Mouse (Mus musculus) neural tube, embryonic 11.5 days (tissue): ENCODE measurements around the gene Vmn1r64. TPM values are rescaled to one million over a fixed set of nuclear protein-coding genes. Genes with fewer than 3 reads are reported as not detected.
"Not testable (repeated sequence)": the region's sequence is repeated elsewhere in the genome, so short reads cannot be mapped to it uniquely, and the experiment has no call there.

Experiments
- ATAC-seq: fragments of 200-750 bp; cut with Nextera tagmentation; 2 replicates; pipeline ENCODE4 v1.8.0; 2017; ENCODE audit warnings: moderate number of reproducible peaks, mild to moderate bottlenecking, moderate TSS enrichment, moderate library complexity; ENCODE audit not compliant: insufficient read depth, low FRiP score, low TSS enrichment
- DNase-seq: peaks from one replicate; pipeline ENCODE4 v3.0.0-alpha.2; 2015; ENCODE audit warnings: low spot score
- H3K27ac ChIP-seq: fragments of 300-500 bp; sonication (generic); 2 replicates; pipeline ENCODE4 v1.5.1; 2014; ENCODE audit warnings: low read depth, mild to moderate bottlenecking, low read length
- H3K27me3 ChIP-seq: fragments of 300-500 bp; sonication (generic); 2 replicates; pipeline ENCODE4 v1.6.1; 2014; ENCODE audit warnings: mild to moderate bottlenecking, low read length, mixed read lengths; ENCODE audit not compliant: control insufficient read depth, insufficient read depth
- H3K36me3 ChIP-seq: fragments of 300-500 bp; sonication (generic); 2 replicates; pipeline ENCODE4 v1.6.1; 2014; ENCODE audit warnings: mild to moderate bottlenecking, low read length, moderate library complexity, mixed read lengths; ENCODE audit not compliant: control insufficient read depth, insufficient read depth
- H3K4me1 ChIP-seq: fragments of 300-500 bp; sonication (generic); 2 replicates; pipeline ENCODE4 v1.6.1; 2014; ENCODE audit warnings: low read length, mixed read lengths; ENCODE audit not compliant: control insufficient read depth, insufficient read depth
- H3K4me2 ChIP-seq: fragments of 300-500 bp; sonication (generic); 2 replicates; pipeline ENCODE4 v1.6.1; 2014; ENCODE audit warnings: low read depth, mild to moderate bottlenecking, moderate library complexity
- H3K4me3 ChIP-seq: fragments of 300-500 bp; sonication (generic); 2 replicates; pipeline ENCODE4 v1.5.1; 2014; ENCODE audit warnings: low read depth, low read length
- H3K9ac ChIP-seq: fragments of 300-500 bp; sonication (generic); 2 replicates; pipeline ENCODE4 v1.6.1; 2014; ENCODE audit warnings: mild to moderate bottlenecking, low read length
- H3K9me3 ChIP-seq: fragments of 300-500 bp; sonication (generic); 2 replicates; pipeline ENCODE4 v1.6.1; 2016; ENCODE audit warnings: low read length; ENCODE audit not compliant: control insufficient read depth
- WGBS: fragments of 180-500 bp; shearing (Covaris S2); extraction: QIAGEN DNeasy Blood & Tissue Kit; methylation state at CpG from one replicate; pipeline ENCODE4 v1.1.7; 2014; 5-methylcytosine and 5-hydroxymethylcytosine counted together
- polyA plus RNA-seq: library from polyadenylated mRNA; unstranded; fragments of >200 nt; fragmentation: Nextera tagmentation; extraction: Ambion mirVana; gene quantifications from 2 replicates; pipeline ENCODE4 v1.2.1, GENCODE M21; 2014

Vmn1r64 gene
- polyA plus RNA-seq = not detected in 2 replicates

DNA sequence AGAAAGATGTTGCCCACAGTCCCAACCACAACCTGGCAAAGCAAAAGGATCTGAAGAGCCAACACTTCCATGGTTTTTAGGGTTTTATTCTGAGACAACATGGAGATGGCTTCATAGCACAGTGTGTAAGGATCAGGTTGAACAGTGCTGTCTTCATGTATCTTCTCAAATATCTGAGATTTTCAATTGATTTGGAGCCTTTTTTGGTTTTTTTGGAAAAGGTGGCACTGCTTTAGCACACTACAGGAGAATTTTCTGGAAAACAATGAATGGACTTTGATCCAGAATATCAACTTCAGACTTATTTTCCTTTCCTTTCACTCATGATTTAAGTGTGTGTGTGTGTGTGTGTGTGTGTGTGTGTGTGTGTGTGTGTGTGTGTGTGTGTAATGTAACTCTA, at the start of gene Vmn1r64:
Gene Vmn1r64, minus strand, starts transcription at position 101 of the 400 bp plus-strand sequence.
- H3K27ac ChIP-seq = no peak within 1 kb of the TSS
- H3K9ac ChIP-seq = no peak within 1 kb of the TSS
- 0 out of 2 replicates have a peak, but pooled peaks cover 5% of the 10 kb centered on the region for H3K9me3 ChIP-seq
- no peaks in the 10 kb centered on the region for H3K27me3 ChIP-seq
- no peak for DNase-seq
- no peaks in the 10 kb centered on the region for H3K36me3 ChIP-seq
- no peak for ATAC-seq
- no peak within 1 kb of the TSS for H3K4me3 ChIP-seq
- no peaks in the 10 kb centered on the region for H3K4me1 ChIP-seq
- no peak within 1 kb of the TSS for H3K4me2 ChIP-seq

DNA sequence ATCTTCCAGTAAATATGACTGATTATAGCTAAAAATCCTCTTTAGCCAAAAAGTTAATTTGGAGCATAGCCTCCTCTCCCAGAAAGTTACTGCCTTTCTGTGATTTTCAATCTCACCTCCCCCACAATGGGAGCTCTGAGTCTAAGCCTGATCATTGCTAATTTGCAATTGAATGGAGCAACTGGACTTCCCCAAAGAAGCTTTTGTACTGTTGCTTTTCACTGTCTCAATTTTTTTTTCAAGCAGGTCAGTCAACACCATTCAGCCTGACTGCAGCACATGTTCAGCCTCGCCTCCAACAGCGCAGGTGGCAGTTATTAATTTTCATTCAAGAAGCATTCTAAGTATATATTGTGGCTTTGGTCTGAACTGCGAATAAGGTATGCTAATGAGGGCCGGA, 14.9 kb upstream of the Vmn1r64 start:
- 87% methylated on average over 4 of the region's 4 CpGs for WGBS
- no peak for DNase-seq
- H3K27me3 ChIP-seq = no peaks in the 10 kb centered on the region

DNA sequence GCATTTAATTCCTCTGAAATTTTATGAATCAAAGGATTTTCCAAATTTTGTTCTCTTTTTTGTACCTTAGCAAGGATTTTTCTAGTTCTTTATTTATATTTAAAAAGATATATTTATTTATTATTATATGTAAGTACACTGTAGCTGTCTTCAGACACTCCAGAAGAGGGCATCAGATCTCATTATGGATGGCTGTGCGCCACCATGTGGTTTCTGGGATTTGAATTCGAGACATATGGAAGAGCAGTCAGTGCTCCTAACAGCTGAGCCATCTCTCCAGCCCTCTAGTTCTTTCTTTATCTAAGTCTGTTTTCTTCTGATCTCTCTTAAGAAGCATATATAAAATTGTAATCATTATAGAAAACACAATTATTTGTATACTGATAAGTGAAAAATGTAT, 12.9 kb upstream of the Vmn1r64 start:
- not testable (repeated sequence) for H3K4me3 ChIP-seq, H3K27me3 ChIP-seq, H3K9ac ChIP-seq, ATAC-seq, H3K27ac ChIP-seq, DNase-seq, H3K4me2 ChIP-seq, H3K9me3 ChIP-seq, H3K4me1 ChIP-seq, H3K36me3 ChIP-seq
- 80% methylated on average over 2 of the region's 2 CpGs for WGBS

More for the DNA sequence above, 14.9 kb upstream of the Vmn1r64 start:
- H3K9ac ChIP-seq = no peak overlapping the region
- no peak overlapping the region for H3K4me3 ChIP-seq
- ATAC-seq = no peak
- no peak overlapping the region for H3K27ac ChIP-seq
- no peak overlapping the region for H3K4me2 ChIP-seq
- no peaks in the 10 kb centered on the region for H3K4me1 ChIP-seq
- peaks cover 12% of the 10 kb centered on the region for H3K9me3 ChIP-seq
- no peaks in the 10 kb centered on the region for H3K36me3 ChIP-seq

Other genes starting within 250 kb of the Vmn1r64 start
- not detected in 2 replicates for gene Vmn1r62, start 210.9 kb downstream of the Vmn1r64 start, polyA plus RNA-seq
- not detected in 2 replicates for gene Vmn1r63, start 79.1 kb downstream of the Vmn1r64 start, polyA plus RNA-seq
- gene Vmn1r65, start 126.5 kb upstream of the Vmn1r64 start, polyA plus RNA-seq = not detected in 2 replicates
- not detected in 2 replicates for gene Nlrp4c, start 160.6 kb upstream of the Vmn1r64 start, polyA plus RNA-seq